Mouse (Mus musculus) ES-Bruce4 (cell line): ENCODE results near the gene Flvcr2.

Experiments used
- CTCF ChIP-seq: IDR thresholded peaks from one replicate; pipeline ENCODE4 v1.8.1; 2011; ENCODE audit warnings: low read depth, low read length
- EP300 ChIP-seq: IDR thresholded peaks from 2 replicates; pipeline ENCODE4 v1.6.1; 2011; ENCODE audit warnings: low read depth, low read length; ENCODE audit not compliant: insufficient read depth

DNA sequence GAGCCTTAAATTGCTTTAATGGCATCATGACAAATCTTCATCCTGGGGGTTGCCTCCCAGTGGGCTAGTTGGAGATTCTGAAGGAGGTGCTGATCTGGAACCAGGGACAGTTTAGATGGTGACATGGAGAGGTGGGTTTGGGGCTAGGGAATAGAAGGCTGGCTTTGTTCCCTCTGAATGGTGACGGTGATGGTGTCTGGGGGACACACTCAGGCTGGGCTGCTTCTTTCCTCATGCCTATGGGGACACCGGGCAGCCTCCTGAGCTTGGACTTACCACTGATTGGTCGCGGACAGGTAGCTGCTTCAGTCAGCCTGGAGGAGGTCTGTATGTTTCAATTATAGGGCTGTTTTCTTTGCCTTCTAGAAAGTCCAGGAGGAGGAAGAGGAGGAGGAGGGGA is 65.3 kb downstream of the Flvcr2 start:
- TF ChIP-seq EP300, result no peak
- TF ChIP-seq CTCF, result no peak
